Mouse (Mus musculus) lung, embryonic 15.5 days (tissue): ENCODE measurements around the gene Uchl1. TPM values are rescaled to one million over a fixed set of nuclear protein-coding genes. Genes with fewer than 3 reads are reported as not detected.
A peak's percentile ranks its signal among the peaks of the same experiment; 100 is the strongest.

Source experiments
- ATAC-seq: fragments of 200-750 bp; cut with Nextera tagmentation; 2 replicates; pipeline ENCODE4 v1.8.0; 2017; ENCODE audit warnings: moderate number of reproducible peaks, borderline replicate concordance; ENCODE audit not compliant: low FRiP score, low TSS enrichment; ENCODE audit errors: extremely low read depth
- H3K27ac ChIP-seq: fragments of 300-500 bp; sonication (generic); 2 replicates; pipeline ENCODE4 v1.5.1; 2015; ENCODE audit warnings: moderate library complexity, mild to moderate bottlenecking, inconsistent platforms
- H3K27me3 ChIP-seq: fragments of 300-500 bp; sonication (generic); 2 replicates; pipeline ENCODE4 v1.6.1; 2015; ENCODE audit warnings: inconsistent platforms
- H3K36me3 ChIP-seq: fragments of 300-500 bp; sonication (generic); 2 replicates; pipeline ENCODE4 v1.6.1; 2015; ENCODE audit warnings: inconsistent platforms
- H3K4me1 ChIP-seq: fragments of 300-500 bp; sonication (generic); 2 replicates; pipeline ENCODE4 v1.6.1; 2015; ENCODE audit warnings: inconsistent platforms
- H3K4me2 ChIP-seq: fragments of 300-500 bp; sonication (generic); 2 replicates; pipeline ENCODE4 v1.6.1; 2015; ENCODE audit warnings: inconsistent platforms, mild to moderate bottlenecking, moderate library complexity
- H3K4me3 ChIP-seq: fragments of 300-500 bp; sonication (generic); 2 replicates; pipeline ENCODE4 v1.5.1; 2015; ENCODE audit warnings: mild to moderate bottlenecking, inconsistent platforms
- H3K9ac ChIP-seq: fragments of 300-500 bp; sonication (generic); 2 replicates; pipeline ENCODE4 v1.6.1; 2015; ENCODE audit warnings: inconsistent platforms
- H3K9me3 ChIP-seq: fragments of 300-500 bp; sonication (generic); 2 replicates; pipeline ENCODE4 v1.6.1; 2016; ENCODE audit warnings: inconsistent platforms
- WGBS: fragments of 180-500 bp; shearing (Covaris S2); methylation state at CpG from one replicate; pipeline ENCODE4 v1.1.7; 2015; 5-methylcytosine and 5-hydroxymethylcytosine counted together
- polyA plus RNA-seq: library from polyadenylated mRNA; unstranded; fragments of >200 nt; fragmentation: Nextera tagmentation; extraction: Ambion mirVana; gene quantifications from 2 replicates; pipeline ENCODE4 v1.2.1, GENCODE M21; 2015

Uchl1 gene
- polyA plus RNA-seq, 1 experiment from 2014 or later = 81.2 TPM

GRCm38 (mm10) chr5:66685930-66686329 is 10.0 kb downstream of the Uchl1 start:
- no peak overlapping the region for H3K27ac ChIP-seq
- H3K27me3 ChIP-seq = no peaks in the 10 kb centered on the region
- ATAC-seq = no peak

GRCm38 (mm10) chr5:66686863-66687262 is 11.0 kb downstream of the Uchl1 start:
- Histone ChIP-seq H3K9me3 (no peaks in the 10 kb centered on the region), H3K4me2 (no peak overlapping the region), H3K27me3 (no peaks in the 10 kb centered on the region), H3K4me3 (no peak overlapping the region), H3K36me3 (no peaks in the 10 kb centered on the region), H3K4me1 (no peaks in the 10 kb centered on the region), H3K27ac (no peak overlapping the region), H3K9ac (no peak overlapping the region)
- WGBS = 87% methylated on average over 13 of the region's 13 CpGs
- no peak for ATAC-seq

More at GRCm38 (mm10) chr5:66685930-66686329, 10.0 kb downstream of the Uchl1 start:
- Histone ChIP-seq H3K4me1 (no peaks in the 10 kb centered on the region), H3K9me3 (no peaks in the 10 kb centered on the region), H3K9ac (no peak overlapping the region), H3K4me3 (no peak overlapping the region), H3K36me3 (no peaks in the 10 kb centered on the region), H3K4me2 (no peak overlapping the region)
- 75% methylated on average over 2 of the region's 2 CpGs for WGBS

- Histone ChIP-seq H3K27me3 (no peaks in the 10 kb centered on the region), H3K4me2 (no peak overlapping the region), H3K27ac (no peak overlapping the region), H3K36me3 (no peaks in the 10 kb centered on the region), H3K9me3 (no peaks in the 10 kb centered on the region), H3K9ac (no peak overlapping the region), H3K4me3 (no peak overlapping the region), H3K4me1 (no peaks in the 10 kb centered on the region)
- ATAC-seq = no peak
- 77% methylated on average over 9 of the region's 9 CpGs for WGBS
These were observed 11.8 kb downstream of the Uchl1 start for GRCm38 (mm10) chr5:66687737-66688136.

GRCm38 (mm10) chr5:66688286-66688685 is 12.4 kb downstream of the Uchl1 start:
- 87% methylated on average over 5 of the region's 5 CpGs for WGBS
- Histone ChIP-seq H3K4me1 (no peaks in the 10 kb centered on the region), H3K4me2 (no peak overlapping the region), H3K36me3 (no peaks in the 10 kb centered on the region), H3K27ac (no peak overlapping the region), H3K4me3 (no peak overlapping the region), H3K9me3 (no peaks in the 10 kb centered on the region), H3K9ac (no peak overlapping the region), H3K27me3 (no peaks in the 10 kb centered on the region)
- ATAC-seq = no peak

GRCm38 (mm10) chr5:66689796-66690195 is 13.9 kb downstream of the Uchl1 start:
- no peak overlapping the region for H3K4me2 ChIP-seq
- WGBS = 82% methylated on average over 9 of the region's 9 CpGs
- no peaks in the 10 kb centered on the region for H3K4me1 ChIP-seq
- no peaks in the 10 kb centered on the region for H3K9me3 ChIP-seq
- no peaks in the 10 kb centered on the region for H3K27me3 ChIP-seq
- no peak overlapping the region for H3K27ac ChIP-seq
- no peak overlapping the region; the same call in 1 of the 2 replicates for H3K4me3 ChIP-seq
- no peak overlapping the region for H3K9ac ChIP-seq
- H3K36me3 ChIP-seq = no peaks in the 10 kb centered on the region
- no peak for ATAC-seq

GRCm38 (mm10) chr5:66693231-66693630 is 17.3 kb downstream of the Uchl1 start:
- H3K4me2 ChIP-seq = no peak overlapping the region
- no peak overlapping the region for H3K27ac ChIP-seq
- no peaks in the 10 kb centered on the region for H3K9me3 ChIP-seq
- H3K36me3 ChIP-seq = no peaks in the 10 kb centered on the region
- H3K27me3 ChIP-seq = no peaks in the 10 kb centered on the region
- H3K4me3 ChIP-seq = no peak overlapping the region
- H3K9ac ChIP-seq = no peak overlapping the region
- no peak for ATAC-seq
- no peaks in the 10 kb centered on the region for H3K4me1 ChIP-seq
- 53% methylated on average over 4 of the region's 4 CpGs for WGBS

- Histone ChIP-seq H3K9ac (no peak overlapping the region), H3K4me2 (no peak overlapping the region), H3K27ac (no peak overlapping the region), H3K4me1 (no peaks in the 10 kb centered on the region), H3K9me3 (no peaks in the 10 kb centered on the region), H3K27me3 (no peaks in the 10 kb centered on the region), H3K4me3 (no peak overlapping the region), H3K36me3 (no peaks in the 10 kb centered on the region)
- ATAC-seq = no peak
These were observed 21.2 kb downstream of the Uchl1 start for GRCm38 (mm10) chr5:66697119-66697518.

- Histone ChIP-seq H3K9me3 (no peaks in the 10 kb centered on the region), H3K36me3 (no peaks in the 10 kb centered on the region), H3K27ac (no peak overlapping the region), H3K4me2 (no peak overlapping the region), H3K4me3 (no peak overlapping the region), H3K27me3 (no peaks in the 10 kb centered on the region), H3K9ac (no peak overlapping the region), H3K4me1 (peaks cover 8% of the 10 kb centered on the region)
- WGBS = 43% methylated on average over 6 of the region's 6 CpGs
- peak; percentile 71; the same call in 1 of the 2 replicates for ATAC-seq
These were observed 24.0 kb downstream of the Uchl1 start for GRCm38 (mm10) chr5:66699911-66700310.

GRCm38 (mm10) chr5:66701951-66702350 is 26.1 kb downstream of the Uchl1 start:
- no peak overlapping the region for H3K4me3 ChIP-seq
- ATAC-seq = no peak
- H3K9ac ChIP-seq = no peak overlapping the region
- H3K27me3 ChIP-seq = no peaks in the 10 kb centered on the region
- 82% methylated on average over 4 of the region's 4 CpGs for WGBS
- no peaks in the 10 kb centered on the region for H3K9me3 ChIP-seq
- no peaks in the 10 kb centered on the region for H3K36me3 ChIP-seq
- H3K27ac ChIP-seq = no peak overlapping the region
- H3K4me1 ChIP-seq = peaks cover 8% of the 10 kb centered on the region
- no peak overlapping the region for H3K4me2 ChIP-seq

- no peaks in the 10 kb centered on the region for H3K9me3 ChIP-seq
- H3K4me3 ChIP-seq = no peak overlapping the region
- no peaks in the 10 kb centered on the region for H3K36me3 ChIP-seq
- H3K4me1 ChIP-seq = peaks cover 8% of the 10 kb centered on the region
- H3K4me2 ChIP-seq = no peak overlapping the region
- WGBS = 13% methylated on average over 10 of the region's 10 CpGs
- no peak overlapping the region for H3K27ac ChIP-seq
- no peaks in the 10 kb centered on the region for H3K27me3 ChIP-seq
- H3K9ac ChIP-seq = no peak overlapping the region
- ATAC-seq = peak; percentile 45; the same call in 1 of the 2 replicates
These were observed 27.6 kb downstream of the Uchl1 start for GRCm38 (mm10) chr5:66703317-66704004.

GRCm38 (mm10) chr5:66707859-66708258 is 32.0 kb downstream of the Uchl1 start:
- Histone ChIP-seq H3K4me2 (no peak overlapping the region), H3K4me1 (peaks cover 14% of the 10 kb centered on the region), H3K9ac (no peak overlapping the region), H3K36me3 (no peaks in the 10 kb centered on the region), H3K27ac (no peak overlapping the region), H3K9me3 (no peaks in the 10 kb centered on the region), H3K27me3 (no peaks in the 10 kb centered on the region), H3K4me3 (no peak overlapping the region)
- ATAC-seq = peak; percentile 43; the same call in 1 of the 2 replicates
- WGBS = 44% methylated on average over 5 of the region's 5 CpGs

- Histone ChIP-seq H3K36me3 (no peaks in the 10 kb centered on the region), H3K27ac (no peak overlapping the region), H3K4me1 (peaks cover 9% of the 10 kb centered on the region), H3K9ac (no peak overlapping the region), H3K4me3 (no peak overlapping the region), H3K27me3 (no peaks in the 10 kb centered on the region), H3K9me3 (no peaks in the 10 kb centered on the region), H3K4me2 (no peak overlapping the region)
- WGBS = 14% methylated on average over 4 of the region's 4 CpGs
- ATAC-seq = no peak
These were observed 34.6 kb downstream of the Uchl1 start for GRCm38 (mm10) chr5:66710445-66711019.
